Mouse (Mus musculus) ES-Bruce4 (cell line): ENCODE results near the gene Stoml1.

Experiments used
- CTCF ChIP-seq: IDR thresholded peaks from one replicate; pipeline ENCODE4 v1.8.1; 2011; ENCODE audit warnings: low read depth, low read length
- EP300 ChIP-seq: IDR thresholded peaks from 2 replicates; pipeline ENCODE4 v1.6.1; 2011; ENCODE audit warnings: low read depth, low read length; ENCODE audit not compliant: insufficient read depth
- POLR2A ChIP-seq: IDR thresholded peaks from one replicate; pipeline ENCODE4 v1.8.1; 2011; ENCODE audit warnings: low read length; ENCODE audit not compliant: insufficient read depth

- TF ChIP-seq POLR2A: no peak
- no peak for TF ChIP-seq CTCF
- no peak for TF ChIP-seq EP300
These were observed 12.4 kb downstream of the Stoml1 start for GRCm38 (mm10) chr9:58265368-58265767.
